Mouse (Mus musculus): ENCODE results near the gene Il3.

DNA sequence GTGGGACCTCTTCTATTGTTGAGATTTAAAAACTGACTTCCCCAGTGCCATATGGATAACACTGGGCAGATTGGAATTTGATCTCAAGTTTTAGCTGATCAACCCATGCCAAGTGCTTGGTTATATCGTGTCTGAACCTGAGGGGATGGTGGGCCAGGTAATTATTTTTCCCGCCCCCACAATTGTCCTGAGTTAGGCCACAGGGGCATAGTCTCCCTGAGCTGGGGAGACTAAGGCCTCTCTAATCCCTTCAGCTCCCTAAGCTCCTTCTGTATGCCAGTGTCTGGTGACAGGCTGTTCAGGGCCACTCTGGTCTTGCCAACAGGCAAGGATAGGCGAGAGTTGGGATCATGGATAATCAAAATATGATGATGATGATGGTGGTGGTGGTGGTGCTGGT, 38.3 kb upstream of the Il3 start:
- TF ChIP-seq POLR2A (IDR thresholded peaks at IDR 0.05; ENCODE audit: control insufficient read depth, extremely low read depth, insufficient read depth, low read length, poor library complexity) (no peak), CTCF (IDR thresholded peaks at IDR 0.05; ENCODE audit: borderline replicate concordance, control insufficient read depth, extremely low read depth, insufficient read depth, low read length, poor library complexity) (no peak)

All from thymus, adult 2 months (tissue).